19 mouse cellular contexts compared by ENCODE assay signal in the genomic region with DNA sequence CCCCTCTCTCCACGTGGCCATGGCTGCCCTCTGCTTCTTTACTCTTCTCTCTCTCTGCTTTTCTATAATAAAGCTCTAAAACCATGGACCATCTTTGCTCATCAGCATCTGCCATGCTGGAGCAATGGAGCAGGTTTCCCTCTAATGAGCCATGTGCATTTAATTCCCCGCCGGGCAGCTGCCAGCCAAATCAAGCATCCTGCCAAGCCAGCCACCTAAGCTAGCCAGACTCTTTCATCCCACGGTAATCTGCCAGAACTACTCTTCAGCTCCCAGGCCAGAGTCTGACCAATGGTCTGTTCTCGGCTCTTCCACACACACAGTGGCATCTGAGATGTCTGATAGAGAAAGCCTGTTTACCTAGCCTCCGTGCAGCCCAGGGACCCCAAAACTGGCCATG.
A peak's percentile ranks its signal among the peaks of the same experiment; 100 is the strongest.
DNase-seq lines count a peak whose midpoint lies in the region; ATAC-seq lines count a peak whose summit lies in the region.
"Had no signal": no experiment of that assay in that cellular context is flagged by ENCODE, and none has a peak within 500 bp of the region (broad histone marks: within the 10 kb centered on the region; RNA-seq: fewer than 3 reads in every experiment).

No protein-coding gene starts in this region.

- no peaks in the 10 kb centered on the region for H3K27me3 ChIP-seq in forebrain, embryonic 14.5 days (replicated peaks; ENCODE audit: control insufficient read depth, insufficient read depth, low read length)
- H3K27me3 ChIP-seq in forebrain, embryonic 11.5 days (ENCODE audit: control insufficient read depth, insufficient read depth, low read length), result no peaks in the 10 kb centered on the region
- no peaks in the 10 kb centered on the region for H3K27me3 ChIP-seq in midbrain, embryonic 14.5 days (ENCODE audit: control insufficient read depth, insufficient read depth, low read length)
- H3K27me3 ChIP-seq in midbrain, embryonic 16.5 days (ENCODE audit: control insufficient read depth, insufficient read depth, low read depth, low read length), result no peaks in the 10 kb centered on the region
- H3K27me3 ChIP-seq: CH12.LX; embryonic facial prominence, embryonic 12.5 days; midbrain, embryonic 12.5 days had no signal

- H3K27ac ChIP-seq in forebrain, embryonic 14.5 days (ENCODE audit: low read depth, low read length), result no peak overlapping the region
- no peak overlapping the region for H3K27ac ChIP-seq in forebrain, embryonic 11.5 days (ENCODE audit: low read depth, low read length)
- H3K27ac ChIP-seq in midbrain, embryonic 14.5 days (replicated peaks; ENCODE audit: low read depth, low read length), result no peak overlapping the region
- no peak overlapping the region for H3K27ac ChIP-seq in midbrain, embryonic 16.5 days (ENCODE audit: low read length)
- H3K27ac ChIP-seq: embryonic facial prominence, embryonic 12.5 days; layer of hippocampus, adult 2 months; midbrain, embryonic 12.5 days had no signal

- H3K4me2 ChIP-seq in forebrain, embryonic 14.5 days (ENCODE audit: low read length), result no peak overlapping the region
- H3K4me2 ChIP-seq in forebrain, embryonic 11.5 days (ENCODE audit: low read depth, low read length, severe bottlenecking), result no peak overlapping the region
- H3K4me2 ChIP-seq in midbrain, embryonic 14.5 days (ENCODE audit: low read length), result no peak overlapping the region
- no peak overlapping the region for H3K4me2 ChIP-seq in midbrain, embryonic 16.5 days (ENCODE audit: low read length)
- H3K4me2 ChIP-seq: embryonic facial prominence, embryonic 12.5 days; midbrain, embryonic 12.5 days had no signal

- peak; percentile 66 for DNase-seq in forebrain, embryonic 14.5 days (ENCODE audit: low spot score)
- no peak for DNase-seq in forebrain, embryonic 11.5 days (ENCODE audit: low spot score)
- peak; percentile 35 for DNase-seq in midbrain, embryonic 14.5 days
- peak; percentile 3 for DNase-seq in cerebellum, adult 8-10 months
- DNase-seq in retina, postnatal 7 days (ENCODE audit: low read depth, low spot score), result peak; percentile 17
- DNase-seq in kidney, postnatal 25 days, result no peak
- no peak for DNase-seq in heart, postnatal 10 days
- DNase-seq: heart, adult 18-20 months; kidney, adult 8-10 months; liver; lung, adult 18-20 months; lung, postnatal 4 days; right cerebral cortex, postnatal 4 days; thymus, adult 18-20 months had no signal

- no peak overlapping the region for H3K4me3 ChIP-seq in forebrain, embryonic 14.5 days (ENCODE audit: low read depth, low read length)
- H3K4me3 ChIP-seq in forebrain, embryonic 11.5 days (ENCODE audit: low read depth, low read length), result no peak overlapping the region
- no peak overlapping the region for H3K4me3 ChIP-seq in midbrain, embryonic 14.5 days (replicated peaks; ENCODE audit: low read depth, low read length)
- no peak overlapping the region for H3K4me3 ChIP-seq in midbrain, embryonic 16.5 days (ENCODE audit: low read depth, low read length)
- H3K4me3 ChIP-seq: embryonic facial prominence, embryonic 12.5 days; layer of hippocampus, adult 2 months; midbrain, embryonic 12.5 days had no signal

- no peaks in the 10 kb centered on the region for H3K9me3 ChIP-seq in forebrain, embryonic 14.5 days (replicated peaks; ENCODE audit: control insufficient read depth, low read length)
- no peaks in the 10 kb centered on the region for H3K9me3 ChIP-seq in forebrain, embryonic 11.5 days (ENCODE audit: control insufficient read depth, low read length)
- no peaks in the 10 kb centered on the region for H3K9me3 ChIP-seq in midbrain, embryonic 14.5 days (ENCODE audit: control insufficient read depth, low read length)
- no peaks in the 10 kb centered on the region for H3K9me3 ChIP-seq in midbrain, embryonic 16.5 days (replicated peaks; ENCODE audit: control insufficient read depth, low read length, poor library complexity, severe bottlenecking)
- H3K9me3 ChIP-seq: embryonic facial prominence, embryonic 12.5 days; midbrain, embryonic 12.5 days had no signal

- H3K9ac ChIP-seq in forebrain, embryonic 14.5 days (ENCODE audit: low read length), result no peak overlapping the region
- H3K9ac ChIP-seq in forebrain, embryonic 11.5 days (ENCODE audit: low read length), result no peak overlapping the region
- no peak overlapping the region for H3K9ac ChIP-seq in midbrain, embryonic 14.5 days (replicated peaks; ENCODE audit: low read length)
- no peak overlapping the region for H3K9ac ChIP-seq in midbrain, embryonic 16.5 days (ENCODE audit: low read depth, low read length)
- H3K9ac ChIP-seq: embryonic facial prominence, embryonic 12.5 days; midbrain, embryonic 12.5 days had no signal

- intact Hi-C loops in heart, postnatal 10 days (cut with DNase I), result no loop called here

- no peaks in the 10 kb centered on the region for H3K36me3 ChIP-seq in forebrain, embryonic 14.5 days (ENCODE audit: control insufficient read depth, insufficient read depth, low read length)
- no peaks in the 10 kb centered on the region for H3K36me3 ChIP-seq in forebrain, embryonic 11.5 days (ENCODE audit: control insufficient read depth, insufficient read depth, low read length)
- no peaks in the 10 kb centered on the region for H3K36me3 ChIP-seq in midbrain, embryonic 14.5 days (ENCODE audit: control insufficient read depth, insufficient read depth, low read length)
- H3K36me3 ChIP-seq in midbrain, embryonic 16.5 days (ENCODE audit: control insufficient read depth, insufficient read depth, low read length), result no peaks in the 10 kb centered on the region
- H3K36me3 ChIP-seq: embryonic facial prominence, embryonic 12.5 days; midbrain, embryonic 12.5 days had no signal

- H3K4me1 ChIP-seq in forebrain, embryonic 14.5 days (ENCODE audit: control insufficient read depth, insufficient read depth, low read length), result no peaks in the 10 kb centered on the region
- H3K4me1 ChIP-seq in forebrain, embryonic 11.5 days (replicated peaks; ENCODE audit: control insufficient read depth, insufficient read depth, low read length), result no peaks in the 10 kb centered on the region
- no peaks in the 10 kb centered on the region for H3K4me1 ChIP-seq in midbrain, embryonic 14.5 days (ENCODE audit: control insufficient read depth, insufficient read depth, low read length)
- H3K4me1 ChIP-seq in midbrain, embryonic 16.5 days (ENCODE audit: control insufficient read depth, insufficient read depth, low read length), result no peaks in the 10 kb centered on the region
- H3K4me1 ChIP-seq: embryonic facial prominence, embryonic 12.5 days; midbrain, embryonic 12.5 days had no signal

- peak; percentile 29; the same call in 1 of the 2 replicates for ATAC-seq in forebrain, embryonic 14.5 days
- no peak for ATAC-seq in forebrain, embryonic 11.5 days (replicated peaks; ENCODE audit: low FRiP score)
- ATAC-seq in midbrain, embryonic 14.5 days (ENCODE audit: low FRiP score, low TSS enrichment), result no peak
- no peak for ATAC-seq in midbrain, embryonic 16.5 days

- 54% methylated on average over 6 of the region's 6 CpGs for WGBS in forebrain, embryonic 14.5 days
- 87% methylated on average over 6 of the region's 6 CpGs for WGBS in forebrain, embryonic 11.5 days
- 68% methylated on average over 6 of the region's 6 CpGs for WGBS in midbrain, embryonic 14.5 days
- 79% methylated on average over 6 of the region's 6 CpGs for whole genome bisulfite sequencing in midbrain, embryonic 16.5 days

Comparison
In these comparisons a context has a peak if more than half of its experiments do, and no peak if none do; other contexts are left out.
1. DNase-seq: peak in forebrain, embryonic 14.5 days (single experiment), midbrain, embryonic 14.5 days (single experiment), cerebellum, adult 8-10 months (single experiment) and retina, postnatal 7 days (single experiment); none in forebrain, embryonic 11.5 days (single experiment), kidney, postnatal 25 days (0 of 2) and heart, postnatal 10 days (0 of 2).